ENCODE assay signal across 16 mouse cellular contexts in the genomic region with DNA sequence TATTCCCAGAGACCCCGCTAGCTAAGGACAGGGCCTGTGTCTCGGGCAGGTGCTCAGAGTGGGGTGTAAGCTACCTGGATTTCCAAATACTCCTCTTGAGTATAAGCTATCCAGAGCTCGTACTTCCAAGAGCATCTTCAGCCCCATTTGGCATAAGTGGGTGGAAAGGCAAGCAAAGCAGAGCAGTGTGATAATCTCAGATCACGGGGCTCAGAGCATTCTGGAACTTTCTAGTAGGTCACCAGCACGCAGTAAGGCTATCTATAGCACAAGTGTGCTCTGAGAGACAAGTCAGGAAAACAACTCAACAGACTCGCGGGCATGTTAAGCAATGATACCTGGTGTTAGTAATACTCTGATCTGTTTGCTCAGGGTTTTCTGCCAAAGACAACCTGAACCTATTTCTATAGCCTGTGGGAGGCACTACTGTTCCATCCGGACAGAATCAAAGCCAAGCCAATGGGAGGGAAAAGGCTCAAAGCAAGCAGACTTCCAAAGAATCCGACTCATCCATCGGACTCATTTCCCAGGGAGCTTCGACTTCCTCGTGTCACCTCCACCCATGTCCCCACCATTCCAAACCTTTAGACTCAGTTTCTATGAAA. TPM values are rescaled to one million over a fixed set of nuclear protein-coding genes. Genes with fewer than 3 reads are reported as not detected.
DNase-seq lines count a peak whose midpoint lies in the region; ATAC-seq and TF ChIP-seq lines count a peak whose summit lies in the region.
"Had no signal": no experiment of that assay in that cellular context is flagged by ENCODE, and none has a peak within 500 bp of the region (broad histone marks: within the 10 kb centered on the region; RNA-seq: fewer than 3 reads in every experiment).

No protein-coding gene starts in this region.

- TF ChIP-seq POLR2A in cortical plate, adult 2 months (IDR thresholded peaks at IDR 0.05; ENCODE audit: extremely low read depth, insufficient read depth, low read length): no peak

- no peak overlapping the region for H3K4me2 ChIP-seq in liver, embryonic 14.5 days (ENCODE audit: low read depth)
- H3K4me2 ChIP-seq: hindbrain, embryonic 15.5 days; midbrain, embryonic 12.5 days had no signal

- no peaks in the 10 kb centered on the region for H3K9me3 ChIP-seq in liver, embryonic 14.5 days (ENCODE audit: control insufficient read depth, low read length)
- H3K9me3 ChIP-seq: hindbrain, embryonic 15.5 days; midbrain, embryonic 12.5 days had no signal

- no peak for DNase-seq in gastrocnemius, adult 2 months
- no peak for DNase-seq in gastrocnemius, adult 18-20 months (ENCODE audit: low spot score)
- DNase-seq in liver, embryonic 14.5 days (ENCODE audit: low read depth in 3 of 3, low spot score in 3 of 3): no peak
- DNase-seq in liver: no peak
- peak; percentile 73 for DNase-seq in ES-CJ7 (ENCODE audit: low read depth, low spot score)
- DNase-seq in thymus, postnatal 36 days: no peak
- no peak for DNase-seq in cerebellum, postnatal 14 days
- DNase-seq: adrenal gland, adult 2 months; cerebellum, adult 11 months; kidney, postnatal 25 days; thymus, adult 18-20 months had no signal

- TF ChIP-seq EP300 in liver, embryonic 14.5 days (IDR thresholded peaks at IDR 0.05; ENCODE audit: low read depth): no peak

- H3K4me3 ChIP-seq in gastrocnemius, adult 2 months: no peak overlapping the region
- H3K4me3 ChIP-seq in liver, embryonic 14.5 days (ENCODE audit: insufficient read depth in 1 of 2, low read depth in 2 of 2, low read length in 2 of 2): no peak overlapping the region
- H3K4me3 ChIP-seq in cortical plate, adult 2 months (ENCODE audit: insufficient read depth, low read length): no peak overlapping the region
- H3K4me3 ChIP-seq: hindbrain, embryonic 15.5 days; midbrain, embryonic 12.5 days had no signal

- intact Hi-C loops in gastrocnemius, adult 2 months (cut with DNase I): no loop called here

- 51% methylated on average over 12 of the region's 12 CpGs for WGBS in liver, embryonic 14.5 days (ENCODE audit: insufficient replicate concordance)

- ATAC-seq in liver, embryonic 14.5 days (ENCODE audit: insufficient read depth): no peak
- ATAC-seq: forebrain, embryonic 14.5 days had no signal

- H3K27me3 ChIP-seq in liver, embryonic 14.5 days (ENCODE audit: control insufficient read depth, insufficient read depth, low read length): no peaks in the 10 kb centered on the region
- H3K27me3 ChIP-seq: hindbrain, embryonic 15.5 days had no signal

- no peak overlapping the region for H3K9ac ChIP-seq in liver, embryonic 14.5 days (replicated peaks)
- H3K9ac ChIP-seq: hindbrain, embryonic 15.5 days; midbrain, embryonic 12.5 days had no signal

- peak; percentile 27; the same call in 1 of the 2 replicates for TF ChIP-seq CTCF in gastrocnemius, adult 2 months (IDR thresholded peaks at IDR 0.05)
- TF ChIP-seq CTCF in liver, embryonic 14.5 days (IDR thresholded peaks at IDR 0.05; ENCODE audit: low read depth): peak; percentile 9; the same call in 1 of the 2 replicates
- peak; percentile 24; the same call in 1 of the 2 replicates for TF ChIP-seq CTCF in cortical plate, adult 2 months (IDR thresholded peaks at IDR 0.05; ENCODE audit: extremely low read depth, insufficient read depth, low read length)

- no peak overlapping the region for H3K27ac ChIP-seq in gastrocnemius, adult 2 months
- no peak overlapping the region for H3K27ac ChIP-seq in liver, embryonic 14.5 days
- no peak overlapping the region for H3K27ac ChIP-seq in cortical plate, adult 2 months (ENCODE audit: insufficient read depth, low read length)
- H3K27ac ChIP-seq: hindbrain, embryonic 15.5 days; midbrain, embryonic 12.5 days had no signal

- H3K36me3 ChIP-seq in liver, embryonic 14.5 days (replicated peaks; ENCODE audit: control insufficient read depth, insufficient read depth, low read depth): no peaks in the 10 kb centered on the region
- H3K36me3 ChIP-seq: hindbrain, embryonic 15.5 days; midbrain, embryonic 12.5 days had no signal

- no peaks in the 10 kb centered on the region for H3K4me1 ChIP-seq in liver, embryonic 14.5 days (replicated peaks; ENCODE audit: control insufficient read depth in 2 of 2, insufficient read depth in 2 of 2, low read length in 1 of 2)
- H3K4me1 ChIP-seq in cortical plate, adult 2 months (ENCODE audit: control insufficient read depth, insufficient read depth, low read length): peaks cover 4% of the 10 kb centered on the region; the same call in 1 of the 2 replicates
- H3K4me1 ChIP-seq: midbrain, embryonic 12.5 days had no signal

RNA-seq across cellular contexts. Expression of gene Tmem136, which starts 27.9 kb away (rescaled TPM):
- 1 to 10 TPM; 2.3 to 3.0 TPM for total RNA-seq in gastrocnemius, adult 2 months (2021)
- 1 to 10 TPM; 1.8 to 2.7 TPM for total RNA-seq in gastrocnemius, adult 18-20 months (2021)
- polyA plus RNA-seq in liver, embryonic 14.5 days (2012; rRNA removed): 0.94 and 0.97 TPM in 2 replicates
- 0.47 and 0.57 TPM in 2 replicates for polyA plus RNA-seq in liver, embryonic 14.5 days (2014; fragmentation: Nextera tagmentation; extraction: Ambion mirVana)
- polyA plus RNA-seq in cortical plate, adult 2 months (2012; rRNA removed): 20.9 and 21.9 TPM in 2 replicates
- total RNA-seq: neutrophil, adult 5-6 weeks had no signal

RNA-seq across cellular contexts. Expression of gene Arhgef12, which starts 37.3 kb away (rescaled TPM):
- 10 to 100 TPM; 41.9 to 61.9 TPM for total RNA-seq in gastrocnemius, adult 2 months (2021)
- 10 to 100 TPM; 41.5 to 54.8 TPM for total RNA-seq in gastrocnemius, adult 18-20 months (2021)
- polyA plus RNA-seq in liver, embryonic 14.5 days (2012; rRNA removed): 7.5 and 9.3 TPM in 2 replicates
- 5.2 and 6.5 TPM in 2 replicates for polyA plus RNA-seq in liver, embryonic 14.5 days (2014; fragmentation: Nextera tagmentation; extraction: Ambion mirVana)
- 63.4 and 63.6 TPM in 2 replicates for polyA plus RNA-seq in cortical plate, adult 2 months (2012; rRNA removed)
